Mouse (Mus musculus): ENCODE measurements around the gene Fer.

DNA sequence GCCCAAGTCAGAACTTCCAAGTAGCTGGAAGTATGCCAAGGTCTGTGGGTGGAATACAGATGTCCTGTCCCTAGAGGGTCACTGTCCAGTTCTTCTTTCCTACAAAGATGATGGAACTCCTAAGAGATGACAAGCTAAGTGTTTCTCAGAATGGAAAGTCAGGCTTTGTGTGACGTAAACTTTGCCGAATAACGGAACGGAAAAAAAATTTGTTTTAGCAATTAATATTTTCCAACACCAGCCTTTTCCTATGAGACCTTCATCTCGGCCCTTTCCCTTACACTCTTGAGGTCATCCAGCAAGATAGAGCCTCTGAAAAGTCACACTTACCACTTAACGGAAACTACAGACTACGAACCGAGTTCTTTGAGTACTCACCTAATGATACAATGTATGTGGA, 24.7 kb upstream of the Fer start:
- TF ChIP-seq POLR2A (IDR thresholded peaks at IDR 0.05; ENCODE audit: borderline replicate concordance, low read depth, low read length) (no peak), CTCF (IDR thresholded peaks at IDR 0.05; ENCODE audit: low read depth, low read length) (no peak)
